Mouse (Mus musculus) induced T-regulatory cell, adult 2 months (primary cell): ENCODE measurements at regions not wholly inside any gene's neighbourhood (a gene's known extent, or its start where the extent isn't known, plus 50 kb on each side); places are given as distances from the start of the nearest gene placed in this dataset.
"Not testable (repeated sequence)": the region's sequence is repeated elsewhere in the genome, so short reads cannot be mapped to it uniquely, and the experiment has no call there.

Experiments
- DNase-seq: peaks from one replicate; pipeline ENCODE4 v3.0.0-alpha.2; 2012; ENCODE audit warnings: low read depth

- DNase-seq: not testable (repeated sequence)
Observed at GRCm38 (mm10) chr13:13888847-13889246, 65.4 kb upstream of the B3galnt2 start.

- DNase-seq: peak; percentile 100
Observed at GRCm38 (mm10) chr13:13889297-13890120, 64.8 kb upstream of the B3galnt2 start.

- DNase-seq: not testable (repeated sequence)
Observed at GRCm38 (mm10) chr13:13902186-13902585, 52.1 kb upstream of the B3galnt2 start.
